In genomic region chr9:120826266-120826665, GRCm38 (mm10) we compare ENCODE assay signal across 19 mouse cellular contexts.
DNase-seq lines count a peak whose midpoint lies in the region; ATAC-seq lines count a peak whose summit lies in the region.
"Had no signal": no experiment of that assay in that cellular context is flagged by ENCODE, and none has a peak within 500 bp of the region (broad histone marks: within the 10 kb centered on the region; RNA-seq: fewer than 3 reads in every experiment).

No protein-coding gene starts in this region.

- no peaks in the 10 kb centered on the region for H3K4me1 ChIP-seq in midbrain, embryonic 16.5 days (ENCODE audit: control insufficient read depth, insufficient read depth, low read length)
- H3K4me1 ChIP-seq: limb, embryonic 12.5 days; lung, embryonic 15.5 days had no signal

- ATAC-seq in megakaryocyte, adult 5-6 weeks (ENCODE audit: poor library complexity, severe bottlenecking) = peak; percentile 85
- ATAC-seq in midbrain, embryonic 16.5 days = no peak

- H3K27me3 ChIP-seq in midbrain, embryonic 16.5 days (ENCODE audit: control insufficient read depth, insufficient read depth, low read depth, low read length) = no peaks in the 10 kb centered on the region
- H3K27me3 ChIP-seq: limb, embryonic 12.5 days; lung, embryonic 15.5 days; neural tube, embryonic 13.5 days had no signal

- no peak overlapping the region for H3K9ac ChIP-seq in midbrain, embryonic 16.5 days (ENCODE audit: low read depth, low read length)
- H3K9ac ChIP-seq: hindbrain, embryonic 14.5 days; limb, embryonic 12.5 days; lung, embryonic 15.5 days; neural tube, embryonic 13.5 days had no signal

- H3K27ac ChIP-seq in midbrain, embryonic 16.5 days (ENCODE audit: low read length) = no peak overlapping the region
- H3K27ac ChIP-seq: heart, adult 2 months; hindbrain, embryonic 14.5 days; limb, embryonic 12.5 days; lung, embryonic 15.5 days; neural tube, embryonic 13.5 days had no signal

- H3K4me3 ChIP-seq in midbrain, embryonic 16.5 days (ENCODE audit: low read depth, low read length) = no peak overlapping the region
- H3K4me3 ChIP-seq: heart, adult 2 months; limb, embryonic 12.5 days; lung, embryonic 15.5 days; neural tube, embryonic 13.5 days had no signal

- no peak overlapping the region for H3K4me2 ChIP-seq in midbrain, embryonic 16.5 days (ENCODE audit: low read length)
- H3K4me2 ChIP-seq: hindbrain, embryonic 14.5 days; limb, embryonic 12.5 days; lung, embryonic 15.5 days; neural tube, embryonic 13.5 days had no signal

- WGBS in midbrain, embryonic 16.5 days = 78% methylated on average over 4 of the region's 4 CpGs

- H3K36me3 ChIP-seq in midbrain, embryonic 16.5 days (ENCODE audit: control insufficient read depth, insufficient read depth, low read length) = no peaks in the 10 kb centered on the region
- H3K36me3 ChIP-seq: limb, embryonic 12.5 days; lung, embryonic 15.5 days; neural tube, embryonic 13.5 days had no signal

- no peaks in the 10 kb centered on the region for H3K9me3 ChIP-seq in midbrain, embryonic 16.5 days (replicated peaks; ENCODE audit: control insufficient read depth, low read length, poor library complexity, severe bottlenecking)
- H3K9me3 ChIP-seq: limb, embryonic 12.5 days; lung, embryonic 15.5 days; neural tube, embryonic 13.5 days had no signal

- DNase-seq in adrenal gland, adult 2 months = peak; percentile 29
- DNase-seq in adrenal gland, adult 18-20 months (ENCODE audit: low spot score in 2 of 2) = no peak
- DNase-seq in urinary bladder, adult 18-20 months (ENCODE audit: low spot score in 2 of 2) = peak; percentile 31 to 39
- DNase-seq in urinary bladder, postnatal 25 days (ENCODE audit: low spot score) = no peak
- DNase-seq in left cerebral cortex, postnatal 36 days (ENCODE audit: low spot score in 2 of 2) = no peak
- DNase-seq in embryo, embryonic 11 days = no peak
- DNase-seq: adrenal gland, postnatal 25 days; cerebellum, postnatal 14 days; heart, adult 2 months; heart, postnatal 10 days; kidney, postnatal 25 days; midbrain, embryonic 14.5 days; right cerebral cortex, postnatal 4 days had no signal

- intact Hi-C loops in left cerebral cortex, postnatal 36 days (cut with DNase I) = no loop called here

Comparison
In these comparisons a context has a peak if more than half of its experiments do, and no peak if none do; other contexts are left out.
1. DNase-seq: peak in adrenal gland, adult 2 months (single experiment) and urinary bladder, adult 18-20 months (2 of 2); none in adrenal gland, adult 18-20 months (0 of 2), urinary bladder, postnatal 25 days (single experiment), left cerebral cortex, postnatal 36 days (0 of 2) and embryo, embryonic 11 days (single experiment).